Mouse (Mus musculus) liver, postnatal 0 days (tissue): Measurements from ENCODE around the gene Fkbp9. TPM values are rescaled to one million over a fixed set of nuclear protein-coding genes. Genes with fewer than 3 reads are reported as not detected.
"Not testable (repeated sequence)": the region's sequence is repeated elsewhere in the genome, so short reads cannot be mapped to it uniquely, and the experiment has no call there.

ENCODE experiments used
- ATAC-seq: fragments of 200-750 bp; cut with Nextera tagmentation; 2 replicates; pipeline ENCODE4 v1.8.0; 2017; ENCODE audit warnings: mild to moderate bottlenecking, moderate library complexity
- DNase-seq: peaks from one replicate; pipeline ENCODE4 v3.0.0-alpha.2; 2016
- H3K27ac ChIP-seq: fragments of 300-500 bp; sonication (generic); 2 replicates; pipeline ENCODE4 v1.5.1; 2014; ENCODE audit warnings: antibody characterized with exemption, moderate library complexity, mild to moderate bottlenecking, low read depth
- H3K27me3 ChIP-seq: fragments of 300-500 bp; sonication (generic); 2 replicates; pipeline ENCODE4 v1.6.1; 2014; ENCODE audit warnings: low read length, control low read depth, mixed read lengths; ENCODE audit not compliant: insufficient read depth
- H3K36me3 ChIP-seq: fragments of 300-500 bp; sonication (generic); replicated peaks from 2 replicates; pipeline ENCODE4 v1.6.1; 2014; ENCODE audit warnings: mild to moderate bottlenecking, control low read depth, low read length, moderate library complexity, mixed read lengths; ENCODE audit not compliant: insufficient read depth
- H3K4me1 ChIP-seq: fragments of 300-500 bp; sonication (generic); 2 replicates; pipeline ENCODE4 v1.6.1; 2014; ENCODE audit warnings: antibody characterized with exemption, mild to moderate bottlenecking, control low read depth; ENCODE audit not compliant: insufficient read depth
- H3K4me2 ChIP-seq: fragments of 300-500 bp; sonication (generic); 2 replicates; pipeline ENCODE4 v1.6.1; 2014; ENCODE audit warnings: low read depth, mild to moderate bottlenecking, low read length, moderate library complexity, mixed read lengths
- H3K4me3 ChIP-seq: fragments of 300-500 bp; sonication (generic); 2 replicates; pipeline ENCODE4 v1.5.1; 2014; ENCODE audit warnings: low read depth, low read length
- H3K9ac ChIP-seq: fragments of 300-500 bp; sonication (generic); replicated peaks from 2 replicates; pipeline ENCODE4 v1.6.1; 2014; ENCODE audit warnings: mild to moderate bottlenecking, moderate library complexity
- H3K9me3 ChIP-seq: fragments of 300-500 bp; sonication (generic); 2 replicates; pipeline ENCODE4 v1.6.1; 2016; ENCODE audit warnings: mild to moderate bottlenecking, control low read depth, low read length, mixed read lengths
- CTCF ChIP-seq: sonication (generic); IDR thresholded peaks from 2 replicates; pipeline ENCODE4 v1.5.1; 2016; ENCODE audit warnings: antibody characterized with exemption, low read depth
- EP300 ChIP-seq: IDR thresholded peaks from 2 replicates; pipeline ENCODE4 v1.6.1; 2016; ENCODE audit warnings: antibody characterized with exemption, low read depth, mild to moderate bottlenecking
- WGBS: fragments of 180-500 bp; shearing (Covaris S2); extraction: QIAGEN DNeasy Blood & Tissue Kit; methylation state at CpG from one replicate; pipeline ENCODE4 v1.1.7; 2014; ENCODE audit not compliant: insufficient replicate concordance; 5-methylcytosine and 5-hydroxymethylcytosine counted together
- polyA plus RNA-seq: library from polyadenylated mRNA; unstranded; fragments of >200 nt; fragmentation: Nextera tagmentation; extraction: Ambion mirVana; gene quantifications from 2 replicates; pipeline ENCODE4 v1.2.1, GENCODE M21; 2015

Fkbp9 gene
- polyA plus RNA-seq, 1 experiment from 2014 or later = 17.9 TPM

GRCm38 (mm10) chr6:56850315-56850714 lies 18.5 kb downstream of the Fkbp9 start:
- Histone ChIP-seq H3K9me3 (no peaks in the 10 kb centered on the region), H3K4me1 (no peaks in the 10 kb centered on the region), H3K4me3 (no peak overlapping the region), H3K4me2 (no peak overlapping the region), H3K36me3 (no peaks in the 10 kb centered on the region), H3K9ac (no peak overlapping the region), H3K27ac (no peak overlapping the region), H3K27me3 (no peaks in the 10 kb centered on the region)
- WGBS = 50% methylated on average over 7 of the region's 7 CpGs
- TF ChIP-seq CTCF (peak; percentile 64), EP300 (no peak)
- no peak for DNase-seq
- ATAC-seq = no peak

GRCm38 (mm10) chr6:56854803-56855202 lies 22.9 kb downstream of the Fkbp9 start:
- Histone ChIP-seq H3K9me3 (no peaks in the 10 kb centered on the region), H3K4me2 (no peak overlapping the region), H3K27me3 (no peaks in the 10 kb centered on the region), H3K9ac (no peak overlapping the region), H3K4me1 (no peaks in the 10 kb centered on the region), H3K27ac (no peak overlapping the region), H3K36me3 (peaks cover 5% of the 10 kb centered on the region), H3K4me3 (no peak overlapping the region)
- ATAC-seq = no peak
- no peak for DNase-seq
- 75% methylated on average over 8 of the region's 8 CpGs for WGBS
- TF ChIP-seq CTCF (no peak), EP300 (no peak)

- H3K27me3 ChIP-seq = no peaks in the 10 kb centered on the region
- ATAC-seq = no peak
- WGBS = 86% methylated on average over 5 of the region's 5 CpGs
- no peaks in the 10 kb centered on the region for H3K4me1 ChIP-seq
- H3K9ac ChIP-seq = no peak overlapping the region
- no peak for TF ChIP-seq CTCF
- no peak for TF ChIP-seq EP300
- peaks cover 8% of the 10 kb centered on the region for H3K36me3 ChIP-seq
- no peak for DNase-seq
- H3K9me3 ChIP-seq = no peaks in the 10 kb centered on the region
- H3K27ac ChIP-seq = no peak overlapping the region
- H3K4me2 ChIP-seq = no peak overlapping the region
- H3K4me3 ChIP-seq = no peak overlapping the region
Measured at GRCm38 (mm10) chr6:56856748-56857147, 24.9 kb downstream of the Fkbp9 start.

GRCm38 (mm10) chr6:56860205-56860848 lies 28.5 kb downstream of the Fkbp9 start:
- Histone ChIP-seq H3K4me2 (no peak overlapping the region), H3K4me1 (no peaks in the 10 kb centered on the region), H3K27me3 (no peaks in the 10 kb centered on the region), H3K9ac (no peak overlapping the region), H3K27ac (no peak overlapping the region), H3K4me3 (no peak overlapping the region), H3K9me3 (no peaks in the 10 kb centered on the region), H3K36me3 (peaks cover 8% of the 10 kb centered on the region)
- WGBS = 71% methylated on average over 8 of the region's 8 CpGs
- no peak for TF ChIP-seq CTCF
- TF ChIP-seq EP300 = no peak
- DNase-seq (no peak), ATAC-seq (no peak)

GRCm38 (mm10) chr6:56866899-56867298 lies 35.0 kb downstream of the Fkbp9 start:
- H3K36me3 ChIP-seq, DNase-seq, H3K9me3 ChIP-seq, H3K27ac ChIP-seq, ATAC-seq, H3K9ac ChIP-seq, H3K27me3 ChIP-seq, H3K4me3 ChIP-seq, H3K4me2 ChIP-seq, H3K4me1 ChIP-seq: not testable (repeated sequence)
- 89% methylated on average over 1 of the region's 1 CpGs for WGBS

- WGBS = 65% methylated on average over 8 of the region's 8 CpGs
- Histone ChIP-seq H3K9me3 (no peaks in the 10 kb centered on the region), H3K4me2 (no peak overlapping the region), H3K27ac (no peak overlapping the region), H3K9ac (no peak overlapping the region), H3K4me1 (no peaks in the 10 kb centered on the region), H3K36me3 (no peaks in the 10 kb centered on the region), H3K4me3 (no peak overlapping the region), H3K27me3 (no peaks in the 10 kb centered on the region)
- ATAC-seq = no peak
- no peak for DNase-seq
- TF ChIP-seq EP300 (no peak), CTCF (no peak)
Measured at GRCm38 (mm10) chr6:56868565-56868964, 36.7 kb downstream of the Fkbp9 start.

GRCm38 (mm10) chr6:56870027-56870426 lies 38.2 kb downstream of the Fkbp9 start:
- WGBS = 58% methylated on average over 2 of the region's 2 CpGs
- Histone ChIP-seq H3K9ac (no peak overlapping the region), H3K4me3 (no peak overlapping the region), H3K27ac (no peak overlapping the region), H3K4me1 (no peaks in the 10 kb centered on the region), H3K27me3 (no peaks in the 10 kb centered on the region), H3K36me3 (no peaks in the 10 kb centered on the region), H3K4me2 (no peak overlapping the region), H3K9me3 (no peaks in the 10 kb centered on the region)
- TF ChIP-seq EP300 (no peak), CTCF (no peak)
- DNase-seq = no peak
- ATAC-seq = no peak
